Mouse (Mus musculus) ovary, postnatal 36 days (tissue): ENCODE results near the gene Elovl3.
A peak's percentile ranks its signal among the peaks of the same experiment; 100 is the strongest.
"Not testable (repeated sequence)": the region's sequence is repeated elsewhere in the genome, so short reads cannot be mapped to it uniquely, and the experiment has no call there.

ENCODE experiments used
- DNase-seq: peaks from one replicate; pipeline ENCODE4 v3.0.0; 2022; ENCODE audit warnings: low spot score, mixed read lengths

The Elovl3 gene

GRCm38 (mm10) chr19:46135789-46136638, 4.3 kb downstream of the Elovl3 start:
- peak; percentile 65 for DNase-seq

- peak; percentile 73 for DNase-seq
Observed at GRCm38 (mm10) chr19:46136639-46137580, 5.2 kb downstream of the Elovl3 start.

GRCm38 (mm10) chr19:46140324-46140723, 8.6 kb downstream of the Elovl3 start:
- no peak for DNase-seq

- DNase-seq, result no peak
Observed at GRCm38 (mm10) chr19:46141091-46141490, 9.4 kb downstream of the Elovl3 start.

GRCm38 (mm10) chr19:46147511-46148371, 16.0 kb downstream of the Elovl3 start, which contains the start of gene Pitx3:
Gene Pitx3, minus strand, starts transcription at chr19:46148326.
- DNase-seq, result peak; percentile 20

- peak; percentile 82 for DNase-seq
Observed at GRCm38 (mm10) chr19:46148372-46148760, 16.7 kb downstream of the Elovl3 start.

GRCm38 (mm10) chr19:46149091-46149490, 17.4 kb downstream of the Elovl3 start:
- DNase-seq, result no peak

- DNase-seq, result peak; percentile 88
Observed at GRCm38 (mm10) chr19:46152127-46152803, 20.6 kb downstream of the Elovl3 start, which contains the start of gene Gbf1. Gene Gbf1, plus strand, starts transcription at chr19:46152509.

- DNase-seq, result no peak
Observed at GRCm38 (mm10) chr19:46165950-46166349, 34.3 kb downstream of the Elovl3 start.

GRCm38 (mm10) chr19:46167169-46167568, 35.5 kb downstream of the Elovl3 start:
- DNase-seq, result not testable (repeated sequence)

GRCm38 (mm10) chr19:46169396-46169795, 37.7 kb downstream of the Elovl3 start:
- DNase-seq, result no peak

GRCm38 (mm10) chr19:46169913-46170312, 38.2 kb downstream of the Elovl3 start:
- no peak for DNase-seq

- DNase-seq, result no peak
Observed at GRCm38 (mm10) chr19:46172541-46172940, 40.8 kb downstream of the Elovl3 start.

- no peak for DNase-seq
Observed at GRCm38 (mm10) chr19:46175173-46175572, 43.5 kb downstream of the Elovl3 start.

- DNase-seq, result no peak
Observed at GRCm38 (mm10) chr19:46177046-46177445, 45.3 kb downstream of the Elovl3 start.

- no peak for DNase-seq
Observed at GRCm38 (mm10) chr19:46180274-46180673, 48.6 kb downstream of the Elovl3 start.

GRCm38 (mm10) chr19:46182241-46182640, 50.5 kb downstream of the Elovl3 start:
- no peak for DNase-seq
